Mouse (Mus musculus): Measurements from ENCODE around the gene Il17ra. TPM values are rescaled to one million over a fixed set of nuclear protein-coding genes. Genes with fewer than 3 reads are reported as not detected.
A peak's percentile ranks its signal among the peaks of the same experiment; 100 is the strongest.

The Il17ra gene
- 16.3 TPM for polyA plus RNA-seq (2021)

GRCm38 (mm10) chr6:120463086-120463871 lies at the start of gene Il17ra:
TSS of gene Il17ra (plus strand) at chr6:120463247.
- in situ Hi-C loops (cut with MboI; ENCODE audit: low pct_unique_long_range_greater_than_20kb), result no loop called here
- POLR2A ChIA-PET, result no interaction called here
- CTCF ChIA-PET, result interaction anchor here (1.1 kb wide), 2 partner anchors 21 to 23 kb away, joined by 3 to 4 read pairs; no protein-coding TSS in a partner anchor
- ATAC-seq (peak; percentile 75), DNase-seq (ENCODE audit: low read depth, low spot score) (no peak)
- TF ChIP-seq CTCF (IDR thresholded peaks at IDR 0.05), result no peak
- no peaks in the 10 kb centered on the region for H3K27me3 ChIP-seq

- ChIA-PET CTCF (interaction anchor here (0.8 to 0.9 kb wide), 2 partner anchors 45 to 46 kb away, joined by 3 to 4 read pairs; no protein-coding TSS in a partner anchor), POLR2A (interaction anchor here (0.6 kb wide), 1 partner anchor 26 kb away, joined by 3 read pairs; no protein-coding TSS in a partner anchor)
- no peak for TF ChIP-seq CTCF (IDR thresholded peaks at IDR 0.05)
- in situ Hi-C loops (cut with MboI; ENCODE audit: low pct_unique_long_range_greater_than_20kb), result loop anchor here (5.0 kb wide), 1 partner anchor 44 kb away; no protein-coding TSS in a partner anchor
- no peaks in the 10 kb centered on the region for H3K27me3 ChIP-seq
- no peak for DNase-seq (ENCODE audit: low read depth, low spot score)
- no peak for ATAC-seq
These were observed 24.9 kb upstream of the Il17ra start for GRCm38 (mm10) chr6:120438161-120438560.

- no peak for TF ChIP-seq CTCF (IDR thresholded peaks at IDR 0.05)
- in situ Hi-C loops (cut with MboI; ENCODE audit: low pct_unique_long_range_greater_than_20kb), result no loop called here
- ATAC-seq (no peak), DNase-seq (ENCODE audit: low read depth, low spot score) (no peak)
- H3K27me3 ChIP-seq, result no peaks in the 10 kb centered on the region
- ChIA-PET POLR2A (interaction anchor here (1.3 kb wide), 1 partner anchor 11 kb away, joined by 3 read pairs; no protein-coding TSS in a partner anchor), CTCF (interaction anchor here (1.2 kb wide), 1 partner anchor 21 kb away, joined by 4 read pairs; the partner anchor contains the start of gene Il17ra)
These were observed 20.8 kb upstream of the Il17ra start for GRCm38 (mm10) chr6:120442171-120442749.

- CTCF ChIA-PET, result no interaction called here
These were observed 19.4 kb upstream of the Il17ra start for GRCm38 (mm10) chr6:120443363-120444355.

GRCm38 (mm10) chr6:120450208-120450607 lies 12.8 kb upstream of the Il17ra start:
- ChIA-PET POLR2A (no interaction called here), CTCF (interaction anchor here (1.6 kb wide), 1 partner anchor 33 kb away, joined by 6 read pairs; no protein-coding TSS in a partner anchor)

More at GRCm38 (mm10) chr6:120443363-120444355, 19.4 kb upstream of the Il17ra start:
- DNase-seq (ENCODE audit: low read depth, low spot score) (no peak), ATAC-seq (no peak)
- in situ Hi-C loops (cut with MboI; ENCODE audit: low pct_unique_long_range_greater_than_20kb), result no loop called here
- no peaks in the 10 kb centered on the region for H3K27me3 ChIP-seq
- no peak for TF ChIP-seq CTCF (IDR thresholded peaks at IDR 0.05)
- POLR2A ChIA-PET, result interaction anchor here (0.7 kb wide), 1 partner anchor 283 kb away, joined by 4 read pairs; no protein-coding TSS in a partner anchor

GRCm38 (mm10) chr6:120452384-120453102 lies 10.5 kb upstream of the Il17ra start:
- TF ChIP-seq CTCF (IDR thresholded peaks at IDR 0.05), result no peak
- ATAC-seq (no peak), DNase-seq (ENCODE audit: low read depth, low spot score) (no peak)
- CTCF ChIA-PET, result no interaction called here
- in situ Hi-C loops (cut with MboI; ENCODE audit: low pct_unique_long_range_greater_than_20kb), result no loop called here
- POLR2A ChIA-PET, result interaction anchor here (1.1 kb wide), 1 partner anchor 10 kb away, joined by 3 read pairs; no protein-coding TSS in a partner anchor
- H3K27me3 ChIP-seq, result no peaks in the 10 kb centered on the region

More at GRCm38 (mm10) chr6:120450208-120450607, 12.8 kb upstream of the Il17ra start:
- DNase-seq (ENCODE audit: low read depth, low spot score) (no peak), ATAC-seq (no peak)
- H3K27me3 ChIP-seq, result no peaks in the 10 kb centered on the region
- in situ Hi-C loops (cut with MboI; ENCODE audit: low pct_unique_long_range_greater_than_20kb), result no loop called here
- no peak for TF ChIP-seq CTCF (IDR thresholded peaks at IDR 0.05)

GRCm38 (mm10) chr6:120453103-120453445 lies 10.0 kb upstream of the Il17ra start:
- DNase-seq (ENCODE audit: low read depth, low spot score) (no peak), ATAC-seq (no peak)
- TF ChIP-seq CTCF (IDR thresholded peaks at IDR 0.05), result no peak
- ChIA-PET CTCF (no interaction called here), POLR2A (interaction anchor here (1.1 kb wide), 1 partner anchor 11 kb away, joined by 3 read pairs; no protein-coding TSS in a partner anchor)
- H3K27me3 ChIP-seq, result no peaks in the 10 kb centered on the region
- in situ Hi-C loops (cut with MboI; ENCODE audit: low pct_unique_long_range_greater_than_20kb), result no loop called here

GRCm38 (mm10) chr6:120453556-120453955 lies 9.5 kb upstream of the Il17ra start:
- ChIA-PET CTCF (no interaction called here), POLR2A (interaction anchor here (1.1 kb wide), 1 partner anchor 11 kb away, joined by 3 read pairs; no protein-coding TSS in a partner anchor)
- no peaks in the 10 kb centered on the region for H3K27me3 ChIP-seq
- ATAC-seq (no peak), DNase-seq (ENCODE audit: low read depth, low spot score) (no peak)
- TF ChIP-seq CTCF (IDR thresholded peaks at IDR 0.05), result no peak
- in situ Hi-C loops (cut with MboI; ENCODE audit: low pct_unique_long_range_greater_than_20kb), result no loop called here

GRCm38 (mm10) chr6:120454627-120455077 lies 8.4 kb upstream of the Il17ra start:
- DNase-seq (ENCODE audit: low read depth, low spot score) (no peak), ATAC-seq (no peak)
- no peak for TF ChIP-seq CTCF (IDR thresholded peaks at IDR 0.05)
- CTCF ChIA-PET, result no interaction called here
- in situ Hi-C loops (cut with MboI; ENCODE audit: low pct_unique_long_range_greater_than_20kb), result no loop called here
- POLR2A ChIA-PET, result no interaction called here
- H3K27me3 ChIP-seq, result no peaks in the 10 kb centered on the region

Data from Patski (cell line).